Comparison of ENCODE assay signal across 11 mouse cellular contexts in the genomic region with DNA sequence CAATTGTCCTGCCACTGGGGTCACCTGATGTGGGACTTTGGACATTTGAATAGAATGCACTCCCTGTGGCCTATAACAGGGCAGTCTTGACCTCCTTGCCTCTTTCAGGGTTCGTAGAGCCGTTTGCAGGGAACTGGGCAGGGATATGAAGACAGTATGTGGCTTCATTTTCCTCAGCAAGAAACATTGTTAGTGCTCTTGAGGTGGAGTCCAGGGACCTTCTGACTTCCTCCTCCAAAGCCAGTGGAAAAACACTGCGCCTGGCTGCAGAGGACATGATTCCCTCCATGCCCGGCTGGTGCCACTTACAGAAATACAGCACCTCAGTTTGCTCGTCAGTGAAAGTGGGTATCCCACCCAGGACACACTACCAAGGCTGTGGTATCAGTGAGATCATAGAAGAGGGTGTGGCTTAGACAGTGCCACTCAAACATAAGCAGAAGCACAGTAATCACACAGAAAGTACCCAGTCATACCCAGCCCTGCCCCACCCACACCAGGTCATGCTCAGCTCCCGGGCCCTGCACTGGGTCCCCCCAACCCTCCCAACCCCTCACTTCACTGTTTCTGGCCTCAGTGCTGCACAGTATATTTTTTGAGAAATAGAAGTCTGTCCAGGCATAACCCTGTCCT. TPM values are rescaled to one million over a fixed set of nuclear protein-coding genes. Genes with fewer than 3 reads are reported as not detected.
DNase-seq lines count a peak whose midpoint lies in the region; ATAC-seq and TF ChIP-seq lines count a peak whose summit lies in the region.
"Had no signal": no experiment of that assay in that cellular context is flagged by ENCODE, and none has a peak within 500 bp of the region (broad histone marks: within the 10 kb centered on the region; RNA-seq: fewer than 3 reads in every experiment).

No protein-coding gene starts in this region.

- H3K4me2 ChIP-seq in liver, embryonic 13.5 days: peak overlapping the region; percentile 41
- H3K4me2 ChIP-seq: embryonic facial prominence, embryonic 12.5 days; limb, embryonic 12.5 days had no signal

- peak overlapping the region; percentile 91 for H3K27ac ChIP-seq in gastrocnemius, adult 2 months
- H3K27ac ChIP-seq in liver, embryonic 13.5 days: peak overlapping the region; percentile 26; the same call in 1 of the 2 replicates
- H3K27ac ChIP-seq: embryonic facial prominence, embryonic 12.5 days; limb, embryonic 12.5 days had no signal

- no peak overlapping the region; the same call in 1 of the 2 replicates for H3K9ac ChIP-seq in liver, embryonic 13.5 days
- H3K9ac ChIP-seq: embryonic facial prominence, embryonic 12.5 days; limb, embryonic 12.5 days had no signal

- peak; percentile 50; the same call in 1 of the 2 replicates for ATAC-seq in liver, embryonic 13.5 days (ENCODE audit: low read depth)
- ATAC-seq: inflammation-experienced regulatory T-cells, adult 6 months had no signal

- peaks cover 46% of the 10 kb centered on the region for H3K27me3 ChIP-seq in liver, embryonic 13.5 days

- no peaks in the 10 kb centered on the region for H3K36me3 ChIP-seq in liver, embryonic 13.5 days
- H3K36me3 ChIP-seq: embryonic facial prominence, embryonic 12.5 days; limb, embryonic 12.5 days had no signal

- peak; percentile 26 for DNase-seq in gastrocnemius, adult 2 months
- no peak for DNase-seq in gastrocnemius, postnatal 4 days (ENCODE audit: low spot score in 2 of 2)
- DNase-seq in lung, postnatal 36 days: peak; percentile 43
- DNase-seq in lung, postnatal 14 days: no peak
- no peak for DNase-seq in liver, embryonic 13.5 days
- peak; percentile 23 for DNase-seq in yolk sac, embryonic 10.5 days (ENCODE audit: low spot score)
- no peak for DNase-seq in urinary bladder, postnatal 4 days (ENCODE audit: low spot score in 2 of 2)
- no peak for DNase-seq in gastrocnemius, adult 8-10 months (ENCODE audit: low spot score in 2 of 2)

- TF ChIP-seq CTCF in gastrocnemius, adult 2 months (IDR thresholded peaks at IDR 0.05): no peak

- intact Hi-C loops in gastrocnemius, adult 2 months (cut with DNase I): no loop called here

- peaks cover 47% of the 10 kb centered on the region for H3K4me1 ChIP-seq in liver, embryonic 13.5 days (replicated peaks)

- WGBS in liver, embryonic 13.5 days (ENCODE audit: insufficient replicate concordance): 41% methylated on average over 6 of the region's 6 CpGs

- H3K9me3 ChIP-seq in liver, embryonic 13.5 days (replicated peaks): no peaks in the 10 kb centered on the region
- H3K9me3 ChIP-seq: embryonic facial prominence, embryonic 12.5 days; limb, embryonic 12.5 days had no signal

- no peak overlapping the region for H3K4me3 ChIP-seq in gastrocnemius, adult 2 months
- no peak overlapping the region for H3K4me3 ChIP-seq in liver, embryonic 13.5 days (replicated peaks)
- H3K4me3 ChIP-seq: embryonic facial prominence, embryonic 12.5 days; limb, embryonic 12.5 days had no signal

RNA-seq across cellular contexts. Expression of gene Csrp1, which starts 29.0 kb away (rescaled TPM):
- total RNA-seq in gastrocnemius, adult 2 months (2021): 10 to 100 TPM; 18.9 to 25.0 TPM
- total RNA-seq in gastrocnemius, postnatal 4 days (2021): 100 to 1,000 TPM; 109 to 114 TPM
- polyA plus RNA-seq in liver, embryonic 13.5 days (2015; fragmentation: Nextera tagmentation; extraction: Ambion mirVana): 33.8 and 36.8 TPM in 2 replicates
- total RNA-seq in gastrocnemius, adult 8-10 months (2022): 10 to 100 TPM; 17.2 to 24.8 (median 23.2) TPM

Comparison
In these comparisons a context has a peak if more than half of its experiments do, and no peak if none do; other contexts are left out.
1. DNase-seq: peak in gastrocnemius, adult 2 months (single experiment), lung, postnatal 36 days (single experiment) and yolk sac, embryonic 10.5 days (single experiment); none in gastrocnemius, postnatal 4 days (0 of 2), lung, postnatal 14 days (single experiment), liver, embryonic 13.5 days (single experiment), urinary bladder, postnatal 4 days (0 of 2) and gastrocnemius, adult 8-10 months (0 of 2).
2. RNA of gene Csrp1, which starts 29.0 kb away (total RNA-seq): 109 to 114 TPM in gastrocnemius, postnatal 4 days; 18.9 to 25.0 TPM in gastrocnemius, adult 2 months and 17.2 to 24.8 TPM in gastrocnemius, adult 8-10 months; every median in the first group is over 4 times any median in the second.